Mouse (Mus musculus): ENCODE data around the gene Ltb4r2. TPM values are rescaled to one million over a fixed set of nuclear protein-coding genes. Genes with fewer than 3 reads are reported as not detected.

Gene Ltb4r2
- total and polyA plus RNA-seq, 3 experiments, result 0.04 to 0.05 TPM; not detected in 1

DNA sequence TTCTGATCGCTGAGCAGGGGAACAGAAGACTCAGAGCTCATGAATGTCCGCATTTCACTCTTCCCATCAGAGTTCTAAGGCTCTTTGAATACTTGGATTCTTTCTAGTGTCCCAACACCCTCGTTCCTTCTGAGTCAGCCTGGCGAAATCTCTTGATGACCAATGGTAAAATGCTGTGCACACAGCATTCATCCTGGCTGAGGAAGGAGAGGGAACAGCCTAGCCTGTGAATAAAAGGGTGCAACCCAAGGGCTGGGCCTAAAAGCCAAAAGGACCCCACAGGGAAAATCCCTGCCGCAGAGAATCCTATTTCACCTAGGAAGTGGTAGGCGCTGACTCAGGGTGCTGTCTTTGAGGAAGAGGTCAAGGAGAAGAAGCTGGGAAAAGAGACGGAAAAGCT lies 31.1 kb upstream of the Ltb4r2 start:
- Histone ChIP-seq H3K4me3 (replicated peaks in 1 of 3; ENCODE audit: low read depth in 2 of 3, low read length in 2 of 3, poor library complexity in 1 of 3) (no peak overlapping the region), H3K79me2 (replicated peaks; ENCODE audit: control insufficient read depth, extremely low read depth, insufficient read depth, poor library complexity, severe bottlenecking) (no peaks in the 10 kb centered on the region), H3K9me3 (replicated peaks; ENCODE audit: low read length) (no peaks in the 10 kb centered on the region), H3K4me2 (ENCODE audit: insufficient read depth, low read depth, poor library complexity, severe bottlenecking) (no peak overlapping the region), H3K27ac (ENCODE audit: insufficient read depth, low read depth) (no peak overlapping the region), H3K27me3 (replicated peaks) (peaks cover 32% of the 10 kb centered on the region), H3K9ac (ENCODE audit: insufficient read depth, low read depth) (no peak overlapping the region), H3K36me3 (replicated peaks in 1 of 2; ENCODE audit: control insufficient read depth in 1 of 2, insufficient read depth in 1 of 2, low read length in 1 of 2) (no peaks in the 10 kb centered on the region), H3K4me1 (ENCODE audit: control insufficient read depth in 1 of 2, insufficient read depth in 2 of 2) (peaks cover 2 to 26% of the 10 kb centered on the region in 2 experiments; a peak in 3 of 4 replicates)
- TF ChIP-seq RCOR1 (conservative IDR thresholded peaks at IDR 0.05; ENCODE audit: low read depth, low read length) (no peak), USF1 (IDR thresholded peaks at IDR 0.05; ENCODE audit: low read depth, low read length) (no peak), E2F4 (IDR thresholded peaks at IDR 0.05; ENCODE audit: insufficient replicate concordance, low read depth, low read length) (no peak), MEF2A (IDR thresholded peaks at IDR 0.05; ENCODE audit: borderline replicate concordance, low read depth, low read length) (no peak), CTCF (conservative IDR thresholded peaks at IDR 0.05 in 1 of 2, IDR thresholded peaks at IDR 0.05 in 1 of 2; ENCODE audit: low read depth in 2 of 2, low read length in 2 of 2) (no peak), ELF1 (IDR thresholded peaks at IDR 0.05; ENCODE audit: low read depth, low read length) (no peak), SMC3 (IDR thresholded peaks at IDR 0.05; ENCODE audit: low read depth, low read length) (no peak), EP300 (IDR thresholded peaks at IDR 0.05; ENCODE audit: low read length) (no peak), ZC3H11A (IDR thresholded peaks at IDR 0.05; ENCODE audit: low read depth, low read length) (no peak), IRF4 (IDR thresholded peaks at IDR 0.05; ENCODE audit: low read depth, low read length) (no peak), HCFC1 (IDR thresholded peaks at IDR 0.05; ENCODE audit: low read depth, low read length) (no peak), KAT2A (IDR thresholded peaks at IDR 0.05; ENCODE audit: insufficient replicate concordance, low read length) (no peak), SIN3A (IDR thresholded peaks at IDR 0.05; ENCODE audit: low read length) (no peak), CHD2 (IDR thresholded peaks at IDR 0.05; ENCODE audit: low read length) (no peak), POLR2AphosphoS2 (IDR thresholded peaks at IDR 0.05; ENCODE audit: low read depth, low read length) (no peak)
- in situ Hi-C loops (cut with MboI; ENCODE audit: low pct_ligation_motif_present, low pct_unique_long_range_greater_than_20kb, low sequenced_read_pairs), result no loop called here
- dilution Hi-C loops (cut with MboI; ENCODE audit: extremely low pct_ligation_motif_present, extremely low pct_unique_long_range_greater_than_20kb, low sequenced_read_pairs), result no loop called here
- DNase-seq (ENCODE audit: extremely low read depth), result no peak

DNA sequence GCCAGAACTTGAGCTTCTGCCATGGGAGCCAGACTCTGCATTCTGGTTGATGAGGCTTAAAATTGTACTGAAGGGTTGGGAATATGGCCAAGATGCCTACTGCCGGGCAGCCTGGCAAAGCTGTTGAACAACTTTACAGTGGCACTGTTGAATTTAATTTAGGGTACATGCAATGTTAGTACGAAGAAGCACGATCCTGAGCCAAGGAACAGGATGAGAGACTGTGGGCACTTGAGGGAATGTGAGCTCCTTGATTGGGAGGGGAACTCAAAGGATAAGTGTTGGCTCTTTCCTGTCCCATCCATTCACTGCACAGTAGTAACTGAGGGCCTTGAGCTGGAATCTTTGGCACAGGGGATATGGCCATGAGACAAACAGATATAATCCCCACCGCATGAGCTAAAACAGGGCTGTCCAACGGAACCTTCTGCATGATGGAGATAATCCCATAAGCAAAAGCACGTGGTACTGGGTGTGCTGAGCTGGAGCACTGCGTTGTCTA lies 30.6 kb upstream of the Ltb4r2 start:
- H3K4me1 ChIP-seq (ENCODE audit: control insufficient read depth in 1 of 2, insufficient read depth in 2 of 2), result peaks cover 0 to 25% of the 10 kb centered on the region in 2 experiments; a peak in 3 of 4 replicates
- in situ Hi-C loops (cut with MboI; ENCODE audit: low pct_ligation_motif_present, low pct_unique_long_range_greater_than_20kb, low sequenced_read_pairs) (no loop called here), dilution Hi-C loops (cut with MboI; ENCODE audit: extremely low pct_ligation_motif_present, extremely low pct_unique_long_range_greater_than_20kb, low sequenced_read_pairs) (no loop called here)
- H3K27ac ChIP-seq (ENCODE audit: insufficient read depth, low read depth), result no peak overlapping the region
- H3K9ac ChIP-seq (ENCODE audit: insufficient read depth, low read depth), result no peak overlapping the region
- no peak for TF ChIP-seq E2F4 (IDR thresholded peaks at IDR 0.05; ENCODE audit: insufficient replicate concordance, low read depth, low read length)
- no peak for TF ChIP-seq NRF1 (IDR thresholded peaks at IDR 0.05; ENCODE audit: low read depth, low read length)
- TF ChIP-seq IRF4 (IDR thresholded peaks at IDR 0.05; ENCODE audit: low read depth, low read length), result no peak
- TF ChIP-seq SMC3 (IDR thresholded peaks at IDR 0.05; ENCODE audit: low read depth, low read length), result no peak
- TF ChIP-seq CHD1 (IDR thresholded peaks at IDR 0.05; ENCODE audit: low read depth, low read length), result no peak
- no peak for TF ChIP-seq ZNF384 (IDR thresholded peaks at IDR 0.05; ENCODE audit: low read depth, low read length)
- no peak for TF ChIP-seq MAX (IDR thresholded peaks at IDR 0.05; ENCODE audit: low read length)
- no peak for TF ChIP-seq CTCF (conservative IDR thresholded peaks at IDR 0.05 in 1 of 2, IDR thresholded peaks at IDR 0.05 in 1 of 2; ENCODE audit: low read depth in 2 of 2, low read length in 2 of 2)
- no peak for TF ChIP-seq TBP (conservative IDR thresholded peaks at IDR 0.05; ENCODE audit: low read depth, low read length)
- no peak for TF ChIP-seq POLR2AphosphoS2 (IDR thresholded peaks at IDR 0.05; ENCODE audit: low read depth, low read length)
- TF ChIP-seq JUN (IDR thresholded peaks at IDR 0.05; ENCODE audit: insufficient read depth, low read depth, low read length), result no peak
- no peak overlapping the region for H3K4me2 ChIP-seq (ENCODE audit: insufficient read depth, low read depth, poor library complexity, severe bottlenecking)
- no peaks in the 10 kb centered on the region for H3K9me3 ChIP-seq (replicated peaks; ENCODE audit: low read length)
- H3K36me3 ChIP-seq (replicated peaks in 1 of 2; ENCODE audit: control insufficient read depth in 1 of 2, insufficient read depth in 1 of 2, low read length in 1 of 2), result no peaks in the 10 kb centered on the region
- no peak for DNase-seq (ENCODE audit: extremely low read depth)
- no peaks in the 10 kb centered on the region for H3K79me2 ChIP-seq (replicated peaks; ENCODE audit: control insufficient read depth, extremely low read depth, insufficient read depth, poor library complexity, severe bottlenecking)
- no peak overlapping the region for H3K4me3 ChIP-seq (replicated peaks in 1 of 3; ENCODE audit: low read depth in 2 of 3, low read length in 2 of 3, poor library complexity in 1 of 3)
- peaks cover 28% of the 10 kb centered on the region for H3K27me3 ChIP-seq (replicated peaks)
